Mouse (Mus musculus) adrenal gland (tissue): ENCODE data around the gene Cp.
"Not testable (repeated sequence)": the region's sequence is repeated elsewhere in the genome, so short reads cannot be mapped to it uniquely, and the experiment has no call there.

ENCODE experiments used
- intact Hi-C: fragments of 180-260 bp; cut with DNase I; formaldehyde crosslinking; loops from one replicate; pipeline ENCODE4 v1.15.1; 2025
- long read RNA-seq, 2 experiments: library from polyadenylated mRNA; unstranded; transcript quantifications; one replicate each; pipeline ENCODE4 v2.0.0; 2020; ENCODE audit warnings: borderline replicate concordance in 1 of 2; ENCODE audit not compliant: insufficient replicate concordance in 1 of 2

Gene Cp
- long read RNA-seq, experiment 1, full-length matches to known transcripts: 2 of 21 reads
- long read RNA-seq, experiment 1, partial matches to known transcripts: 16 of 21 reads
- long read RNA-seq, experiment 1, other reads (novel, unspliced or antisense): 3 of 21 reads
- long read RNA-seq, experiment 2, full-length matches to known transcripts: 5 of 52 reads
- long read RNA-seq, experiment 2, partial matches to known transcripts: 37 of 52 reads
- long read RNA-seq, experiment 2, other reads (novel, unspliced or antisense): 10 of 52 reads

DNA sequence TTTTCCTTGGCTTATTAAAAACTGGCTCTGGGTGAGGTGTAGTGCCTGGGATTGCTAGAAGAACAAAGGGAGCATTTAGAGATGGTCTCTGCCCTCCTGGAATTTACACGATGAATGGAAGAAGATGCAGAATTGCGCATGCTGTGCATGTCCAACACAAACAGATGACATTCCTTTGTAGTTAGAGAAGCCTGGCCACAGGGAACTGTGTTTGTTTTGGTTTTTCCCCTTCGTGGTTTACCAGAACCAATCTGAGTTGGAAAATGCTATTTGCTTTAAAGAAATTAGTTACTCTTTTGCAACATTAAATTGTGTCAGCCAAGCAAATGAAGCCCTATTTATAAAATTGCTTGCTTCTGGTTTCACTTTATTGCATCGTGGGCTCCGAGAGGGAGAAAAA is at the start of gene Cp:
Gene Cp, plus strand, starts transcription at position 170 of the 400 bp plus-strand sequence.
- intact Hi-C loops: no loop called here

DNA sequence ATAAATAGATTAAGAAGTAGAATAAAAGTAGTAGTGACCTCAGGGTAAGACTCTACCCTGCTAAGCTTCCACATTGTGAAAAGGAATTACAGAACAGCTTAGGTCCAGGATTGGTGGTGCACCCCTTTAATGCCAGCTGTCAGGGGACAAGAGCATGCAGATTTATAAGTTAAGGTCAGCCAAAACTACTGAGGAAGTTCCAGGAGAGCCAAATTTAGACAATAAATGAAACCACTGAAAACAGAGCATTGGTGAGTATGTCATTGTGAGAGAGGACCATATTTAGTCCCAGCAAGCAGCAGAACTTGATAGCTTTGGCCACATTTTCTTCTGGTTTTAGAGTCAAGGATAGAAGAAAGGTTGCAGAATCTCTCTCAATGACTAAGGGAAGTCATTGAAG is 8.3 kb upstream of the Cp start:
- intact Hi-C loops: no loop called here

DNA sequence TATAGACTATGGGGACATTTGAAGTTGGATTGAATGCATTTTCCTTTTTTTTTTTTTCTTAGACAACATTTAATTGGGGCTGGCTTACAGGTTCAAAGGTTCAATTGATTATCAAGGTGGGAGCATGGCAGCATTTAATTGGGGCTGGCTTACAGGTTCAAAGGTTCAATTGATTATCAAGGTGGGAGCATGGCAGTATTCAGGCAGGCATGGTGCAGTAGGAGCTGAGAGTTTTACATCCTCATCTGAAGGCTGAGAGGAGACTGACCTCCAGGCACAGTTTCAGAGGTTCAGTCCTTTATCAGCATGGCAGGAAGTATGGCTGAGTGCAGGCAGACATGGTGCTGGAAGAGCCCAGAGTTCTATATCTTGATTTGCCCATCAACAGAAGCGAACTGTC is 7.5 kb upstream of the Cp start:
- intact Hi-C loops: not testable (repeated sequence)

DNA sequence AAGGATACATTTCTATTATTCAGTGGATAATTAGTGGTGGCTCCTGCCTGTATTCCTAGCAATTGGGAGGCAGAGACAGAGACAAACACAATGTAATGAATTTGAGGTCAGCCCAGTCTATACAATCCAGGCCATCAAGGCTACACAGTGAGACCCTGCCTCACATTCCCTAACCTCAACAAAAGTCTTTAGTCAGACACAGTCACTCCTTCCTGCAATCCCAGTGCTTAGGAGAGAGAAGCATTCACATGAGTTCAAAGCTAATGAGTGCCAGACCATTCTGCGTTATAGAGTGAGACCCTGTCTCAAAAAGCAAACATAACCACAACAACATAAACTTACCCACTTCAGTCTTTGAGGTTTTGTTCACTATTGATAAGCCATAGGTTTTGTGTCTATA is 3.4 kb upstream of the Cp start:
- intact Hi-C loops: no loop called here

DNA sequence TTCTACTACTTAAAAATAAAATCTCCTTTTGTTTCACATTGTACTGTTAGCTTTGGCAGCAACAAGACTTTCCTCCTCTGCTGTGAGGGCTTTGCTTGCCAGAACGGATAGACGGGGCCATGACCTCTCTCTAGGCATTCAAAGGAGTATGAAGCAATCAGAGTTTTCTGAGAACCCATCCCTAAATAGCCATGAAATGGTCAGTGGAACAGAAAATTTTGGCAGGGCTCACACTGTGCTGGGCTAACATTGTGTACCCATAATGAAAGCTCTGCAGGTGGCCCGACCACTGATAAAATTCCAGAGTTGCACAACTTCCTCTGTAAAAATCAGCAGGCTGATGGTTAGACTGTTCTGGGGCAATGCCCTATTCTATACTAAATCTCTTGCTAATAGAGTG is 3.0 kb upstream of the Cp start:
- intact Hi-C loops: no loop called here

DNA sequence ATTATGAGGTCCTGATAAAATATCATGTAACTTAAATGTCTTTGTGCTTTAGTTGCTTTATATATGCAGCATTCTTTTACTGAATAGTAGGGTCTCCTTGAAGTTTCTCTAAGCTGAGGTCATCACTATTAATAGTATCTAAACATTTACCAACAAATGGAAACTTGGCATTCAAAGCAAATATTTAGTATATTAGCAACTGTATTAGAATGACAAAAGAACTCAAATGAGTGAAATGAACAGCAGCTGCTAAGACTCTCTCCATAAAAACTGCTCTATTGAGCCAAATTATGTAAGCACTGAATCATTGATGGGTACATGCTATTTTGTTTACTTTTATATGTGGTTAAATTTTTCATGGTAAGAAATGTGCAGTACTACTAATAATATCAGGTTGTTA is 1.2 kb downstream of the Cp start:
- intact Hi-C loops: no loop called here

DNA sequence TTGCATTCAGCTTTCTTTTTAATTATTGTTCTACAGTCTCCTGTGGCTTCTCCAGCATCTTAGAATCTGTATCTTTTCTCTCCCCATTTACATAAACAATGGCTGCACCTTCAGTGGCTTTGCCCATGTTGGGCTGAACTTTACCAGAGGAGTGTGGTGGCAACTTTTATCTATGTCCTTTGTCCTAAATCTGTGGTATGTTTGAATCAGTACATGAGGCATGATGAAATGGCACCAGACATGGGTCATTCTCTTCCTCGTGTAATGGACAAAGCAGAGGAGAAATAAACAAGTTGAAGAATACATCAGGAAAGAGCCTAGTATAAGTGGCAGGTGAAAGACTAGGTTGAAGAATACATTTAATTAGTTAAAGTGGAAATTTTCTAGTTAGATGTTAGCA is 2.1 kb downstream of the Cp start:
- intact Hi-C loops: no loop called here

DNA sequence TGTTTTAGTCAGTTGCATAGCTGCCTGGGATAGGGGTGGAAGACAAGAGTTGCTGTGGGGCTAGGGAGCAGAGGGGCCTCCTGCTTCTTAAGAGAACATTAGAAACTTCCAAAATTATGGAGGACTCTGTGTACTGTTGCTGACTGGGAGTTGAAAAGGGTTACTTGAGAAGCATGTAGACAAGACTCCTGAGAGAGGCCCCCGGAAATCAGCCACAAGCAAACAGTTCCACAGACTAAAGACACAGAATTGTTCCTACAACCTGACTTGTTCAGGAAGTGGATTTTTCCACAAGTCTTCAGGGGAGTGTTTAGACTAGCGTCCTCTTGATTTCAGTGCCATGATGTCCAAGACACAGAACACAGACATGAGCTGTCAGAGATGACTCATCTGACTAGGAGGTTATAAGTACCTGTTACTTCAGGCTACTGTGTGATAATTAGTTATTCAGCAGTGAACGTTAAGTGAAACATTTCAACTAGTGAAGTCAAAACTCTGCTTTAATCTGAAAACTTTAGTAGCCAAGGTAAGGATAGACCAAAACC is 3.8 kb downstream of the Cp start:
- intact Hi-C loops: no loop called here

DNA sequence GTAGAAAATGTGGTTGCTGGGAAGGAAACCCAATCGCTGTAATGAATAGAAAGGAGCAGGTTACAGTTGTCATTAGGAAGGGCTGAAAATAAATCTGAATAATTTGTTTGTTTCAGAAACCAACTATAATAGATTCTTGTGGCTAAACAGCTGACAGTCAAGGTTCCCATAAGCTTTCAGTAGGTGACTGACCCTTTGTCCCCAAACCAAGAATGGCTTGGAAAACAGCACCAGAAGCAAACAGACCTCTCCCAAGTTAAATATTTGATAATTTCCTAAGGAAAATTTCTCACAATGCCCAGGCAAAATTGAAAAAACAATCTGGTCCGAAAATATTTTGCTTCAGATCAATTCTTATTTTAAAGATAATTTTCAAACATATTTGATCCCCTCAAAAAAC is 4.5 kb downstream of the Cp start:
- intact Hi-C loops: no loop called here

DNA sequence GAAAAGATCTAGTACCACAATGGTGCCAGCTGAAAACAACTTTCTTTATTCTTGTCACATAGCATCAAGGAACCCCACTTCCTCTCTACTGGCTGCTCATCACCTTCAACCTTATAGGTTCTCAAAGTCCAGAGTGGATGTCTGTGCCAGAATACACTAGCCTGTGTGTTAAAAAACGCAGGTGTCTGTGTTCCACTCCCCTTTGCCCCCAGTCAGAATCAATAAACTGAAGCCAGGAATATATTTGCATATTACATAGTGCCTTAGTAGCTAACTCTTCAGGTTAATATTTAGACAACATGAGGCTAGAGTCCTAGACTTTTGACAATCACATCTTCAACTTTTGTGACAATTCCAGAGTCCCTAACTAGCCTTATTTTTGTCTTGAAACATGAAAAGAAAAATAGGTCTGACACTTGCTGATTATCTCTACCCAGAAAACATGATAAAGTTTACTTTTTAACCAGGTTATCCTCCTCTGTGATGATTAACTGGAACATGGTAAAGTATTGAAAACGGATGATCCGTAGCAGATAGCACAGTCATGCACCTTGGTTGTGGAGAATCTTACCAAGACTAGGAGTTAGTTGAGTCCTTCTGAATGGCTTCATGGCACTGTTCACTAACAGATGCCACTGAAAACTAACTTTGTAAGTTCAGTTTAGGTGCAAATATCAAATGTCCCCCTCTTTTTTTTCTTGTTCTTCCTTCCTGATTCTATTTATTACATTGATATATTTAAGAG is 6.1 kb downstream of the Cp start:
- intact Hi-C loops: no loop called here

DNA sequence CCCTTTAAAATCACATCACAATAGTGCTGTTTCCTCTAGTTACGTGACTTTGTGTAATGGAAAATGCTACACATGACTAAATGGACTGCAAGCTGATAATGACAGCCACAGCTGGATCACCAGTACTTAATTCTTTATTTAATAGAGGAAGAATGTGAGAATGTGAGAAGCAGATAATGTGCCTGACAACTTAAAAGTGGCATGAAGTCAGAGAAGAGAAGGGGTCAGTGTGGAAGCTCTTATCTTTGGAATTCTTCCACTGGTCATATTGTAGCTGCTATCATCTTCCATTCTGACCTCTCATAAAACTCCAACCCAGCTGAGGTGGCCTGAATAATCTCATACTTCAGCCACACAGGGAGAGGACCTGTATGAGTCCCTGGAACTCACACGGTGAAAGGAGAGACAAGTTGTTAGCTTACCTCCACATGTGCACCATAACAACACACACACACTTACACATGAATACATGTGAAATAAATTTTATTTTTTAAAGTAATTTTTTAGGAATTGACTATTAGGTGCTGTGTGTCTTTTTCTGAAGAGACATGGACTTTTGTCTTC is 7.9 kb downstream of the Cp start:
- intact Hi-C loops: no loop called here

DNA sequence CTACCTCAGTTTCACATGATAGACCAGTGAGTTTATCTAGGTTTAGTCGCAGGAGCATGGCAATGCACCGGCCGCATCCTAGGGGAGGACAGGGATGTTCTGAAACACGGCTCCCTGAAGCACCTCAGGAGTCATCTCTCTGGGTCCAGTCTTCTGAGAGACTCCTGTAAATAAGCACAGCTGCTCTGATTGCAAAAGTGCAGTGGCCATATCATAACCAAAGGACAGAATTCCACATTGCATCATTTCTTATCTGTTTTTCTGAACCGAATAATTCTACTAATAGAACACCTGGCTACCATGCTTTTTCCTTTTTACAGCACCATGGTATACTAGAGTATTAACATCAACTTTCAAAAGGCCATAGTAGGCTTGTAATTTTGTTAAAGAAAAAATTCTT is 8.4 kb downstream of the Cp start:
- intact Hi-C loops: no loop called here

DNA sequence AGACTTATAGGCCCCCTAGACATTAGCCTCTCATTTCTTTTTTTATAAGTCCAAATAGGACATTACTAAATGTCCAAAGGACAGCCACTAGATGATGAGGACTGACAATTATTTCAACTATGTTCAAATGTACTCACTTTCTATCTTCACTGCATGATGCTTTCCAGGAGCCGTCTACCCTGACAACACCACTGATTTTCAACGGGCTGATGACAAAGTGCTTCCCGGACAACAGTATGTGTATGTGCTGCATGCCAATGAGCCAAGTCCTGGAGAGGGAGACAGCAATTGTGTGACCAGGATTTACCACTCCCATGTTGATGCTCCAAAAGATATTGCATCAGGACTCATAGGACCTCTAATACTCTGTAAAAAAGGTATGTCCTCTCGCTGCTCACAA is 9.2 kb downstream of the Cp start:
- intact Hi-C loops: no loop called here

DNA sequence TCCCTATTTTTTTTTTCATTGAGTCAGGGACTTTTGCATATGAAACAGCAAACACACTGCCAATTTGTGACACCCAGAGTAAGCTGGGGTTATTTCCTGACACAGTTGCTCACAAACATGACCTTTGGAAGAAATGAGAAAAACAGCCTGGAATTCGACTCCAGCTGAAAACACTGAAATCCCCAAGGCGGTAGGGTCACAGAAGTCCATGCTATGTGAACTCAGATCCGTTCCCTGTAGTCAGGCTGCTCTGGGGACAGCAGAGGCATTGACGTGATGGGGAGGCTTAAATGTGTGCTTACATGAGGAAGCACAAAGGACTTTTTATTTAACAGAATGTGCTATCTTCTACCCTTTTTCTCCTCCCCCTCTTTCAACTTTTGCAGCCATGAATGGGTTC is 21.6 kb downstream of the Cp start:
- intact Hi-C loops: no loop called here

DNA sequence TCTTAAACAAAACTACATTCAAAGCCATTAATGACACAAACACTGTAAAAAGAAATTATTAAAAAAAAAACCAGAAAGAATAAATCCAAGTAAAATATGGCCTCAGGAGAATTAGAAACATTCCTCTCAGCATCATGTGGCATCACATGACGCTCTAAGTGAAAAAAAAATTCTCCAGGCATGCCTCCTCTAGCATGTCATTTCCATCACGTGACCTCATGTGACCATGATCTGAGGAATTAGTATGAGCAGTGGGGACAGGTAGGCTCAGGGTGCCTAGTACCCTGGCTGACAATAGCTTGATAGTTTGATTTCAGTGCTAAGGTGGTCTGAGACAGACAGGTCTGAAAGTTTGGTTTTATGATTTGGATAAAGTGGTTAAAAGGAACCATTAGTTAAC is 24.3 kb downstream of the Cp start:
- intact Hi-C loops: no loop called here

DNA sequence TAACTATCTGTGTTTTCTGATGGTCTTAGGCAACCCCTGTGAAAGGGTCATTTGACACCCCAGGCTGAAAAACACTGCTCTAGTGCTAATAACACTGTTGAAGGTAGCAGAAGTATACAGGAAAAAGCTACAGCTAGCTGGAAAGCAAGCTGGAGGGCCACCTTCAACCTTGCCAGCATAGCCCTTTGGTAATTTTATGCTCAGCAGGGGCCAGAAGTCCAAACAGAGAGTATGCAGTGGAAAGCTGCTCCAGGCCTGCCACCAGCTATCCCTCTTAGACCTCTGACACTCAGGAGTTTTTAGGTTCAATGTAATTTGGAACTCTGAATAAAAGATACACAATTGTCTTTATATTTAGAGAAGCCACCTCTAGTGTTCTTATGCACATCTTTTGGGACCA is 26.0 kb downstream of the Cp start:
- intact Hi-C loops: no loop called here

DNA sequence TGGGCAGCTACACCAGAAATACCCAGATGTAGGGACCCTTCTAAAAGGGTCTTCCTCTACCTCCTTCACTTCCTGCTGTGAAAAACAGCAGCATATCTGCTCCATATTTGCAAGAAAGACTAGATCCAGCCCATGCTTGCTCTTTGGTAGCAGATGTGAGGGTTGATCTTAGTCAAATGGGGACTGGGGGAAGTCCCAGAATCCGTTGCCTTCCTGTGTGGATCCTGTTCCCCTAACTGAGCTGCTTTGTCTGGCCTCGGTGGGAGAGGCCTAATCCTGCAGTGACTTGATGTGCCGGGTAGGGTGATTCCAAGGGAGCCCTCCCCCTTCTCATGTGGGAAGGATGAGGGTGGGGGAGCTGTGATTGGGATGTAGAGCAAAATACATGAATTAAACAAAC is 29.3 kb downstream of the Cp start:
- intact Hi-C loops: no loop called here

DNA sequence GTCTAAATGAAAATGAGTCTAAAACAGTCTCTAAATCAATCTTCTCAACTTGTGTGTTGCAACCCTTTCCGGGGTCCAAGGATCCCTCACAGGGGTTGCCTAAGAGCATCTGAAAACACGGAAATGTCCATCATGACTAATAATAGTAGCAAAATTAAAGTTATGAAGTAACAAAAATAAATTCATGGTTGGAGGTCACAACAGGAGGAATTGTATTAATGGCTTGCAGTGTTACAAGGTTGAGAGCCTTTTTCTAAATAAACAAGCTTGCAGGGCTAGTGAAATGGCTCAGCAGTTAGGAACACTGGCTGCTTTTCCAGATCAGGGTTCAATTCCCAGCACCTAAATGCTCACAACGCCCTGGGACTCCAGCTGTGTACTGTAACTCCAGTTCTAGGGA is 33.2 kb downstream of the Cp start:
- intact Hi-C loops: no loop called here

DNA sequence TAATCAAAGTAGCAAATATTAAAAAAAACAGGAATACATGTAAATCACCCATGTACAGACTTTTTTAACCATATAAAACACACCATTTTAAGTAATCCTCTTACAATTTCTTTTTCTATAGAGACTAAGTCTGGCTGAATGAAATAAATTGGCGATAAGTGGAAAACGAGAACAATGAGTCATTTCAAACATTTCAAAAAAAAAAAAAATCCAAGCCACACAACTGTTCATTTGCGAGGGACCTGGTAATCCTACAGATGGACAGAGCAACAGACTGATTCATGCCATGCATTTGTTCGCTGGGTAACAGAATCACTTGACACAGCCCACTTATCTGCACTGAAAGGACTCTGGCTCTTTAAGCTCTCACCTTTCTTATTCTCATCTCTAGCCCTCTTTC is 35.5 kb downstream of the Cp start:
- intact Hi-C loops: no loop called here

DNA sequence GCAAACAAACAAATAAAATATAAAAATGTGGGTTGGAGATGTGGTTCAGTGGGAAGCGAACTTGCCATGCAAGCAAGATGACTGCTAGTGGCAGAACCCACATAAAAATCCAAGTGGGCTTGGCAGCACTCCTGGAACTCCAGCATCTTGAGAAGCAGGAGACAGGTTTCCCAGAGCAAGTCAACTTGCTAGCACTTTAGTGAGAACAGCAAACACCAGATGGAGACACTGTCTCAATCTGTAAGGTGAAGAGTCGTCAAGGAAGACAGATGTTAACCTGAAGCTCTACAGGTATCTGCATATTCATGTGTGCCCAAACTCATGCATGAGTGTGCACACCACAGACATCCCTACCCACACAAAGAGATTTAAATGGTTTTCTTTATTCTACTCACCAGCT is 42.7 kb downstream of the Cp start:
- intact Hi-C loops: no loop called here

DNA sequence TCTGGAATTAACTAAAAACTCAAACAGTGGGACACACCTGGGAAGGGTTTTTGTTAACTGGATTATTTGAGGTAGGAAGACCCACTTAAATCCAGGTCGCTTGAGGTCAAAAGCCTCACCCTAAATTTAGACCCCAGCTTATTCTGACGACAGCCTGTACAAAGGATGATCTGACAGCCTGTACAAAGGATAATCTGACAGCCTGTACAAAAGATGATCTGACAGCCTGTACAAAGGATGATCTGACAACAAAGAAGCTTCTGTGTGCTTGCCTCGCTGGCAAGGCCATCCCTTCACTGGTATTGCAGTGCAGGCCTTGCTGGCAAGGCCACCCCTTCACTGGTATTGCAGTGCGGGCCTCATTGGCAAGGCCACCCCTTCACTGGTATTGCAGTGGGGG is 44.0 kb downstream of the Cp start:
- intact Hi-C loops: no loop called here

DNA sequence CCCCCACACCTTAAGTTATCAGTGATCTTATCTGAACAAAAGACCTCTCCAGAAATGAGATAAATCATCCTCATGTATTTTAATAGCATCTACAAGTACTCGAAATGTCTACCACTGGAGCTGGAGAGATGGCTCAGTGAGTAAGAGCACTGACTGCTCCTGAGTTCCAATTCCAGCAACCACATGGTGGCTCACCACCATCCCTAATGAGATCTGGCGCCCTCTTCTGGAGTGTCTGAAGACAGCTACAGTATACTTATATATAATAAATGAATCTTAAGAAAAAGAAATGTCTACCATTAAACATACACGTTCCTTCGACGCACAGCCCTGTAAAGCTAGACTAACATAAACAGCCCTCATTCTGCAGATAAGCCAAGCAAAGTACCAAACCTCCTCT is 45.9 kb downstream of the Cp start:
- intact Hi-C loops: loop anchor here (2.0 kb wide), 1 partner anchor 98 kb away; no protein-coding TSS in a partner anchor

DNA sequence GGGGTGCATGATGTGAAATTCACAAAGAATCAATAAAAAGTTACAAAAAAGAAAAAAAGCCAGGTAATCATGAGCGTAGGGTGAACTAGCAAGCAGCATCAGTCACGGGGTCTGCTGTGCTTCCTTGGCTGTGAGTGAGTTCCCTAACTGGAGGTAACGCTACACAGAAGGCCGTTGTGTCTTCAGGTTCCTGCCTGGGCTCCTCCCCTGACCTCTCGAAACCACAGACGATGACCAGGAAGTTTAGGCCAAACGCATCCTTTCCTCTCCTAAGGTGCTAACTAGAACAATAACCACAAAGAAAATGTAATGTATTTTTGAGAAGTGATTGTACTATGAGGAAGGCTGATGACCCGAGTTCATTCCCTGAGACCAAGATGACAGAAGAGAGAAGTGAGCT is 47.6 kb downstream of the Cp start:
- intact Hi-C loops: no loop called here
